29 mouse cellular contexts compared by ENCODE assay signal in genomic region chr10:66848778-66849177, GRCm38 (mm10).
DNase-seq lines count a peak whose midpoint lies in the region; ATAC-seq and TF ChIP-seq lines count a peak whose summit lies in the region.
"Had no signal": no experiment of that assay in that cellular context is flagged by ENCODE, and none has a peak within 500 bp of the region (broad histone marks: within the 10 kb centered on the region; RNA-seq: fewer than 3 reads in every experiment).

No protein-coding gene starts in this region.

- no peak for TF ChIP-seq CTCF in liver, postnatal 0 days (IDR thresholded peaks at IDR 0.05; ENCODE audit: low read depth)
- TF ChIP-seq CTCF in left cerebral cortex, adult 2 months (IDR thresholded peaks at IDR 0.05), result no peak

- no peak overlapping the region for H3K4me2 ChIP-seq in liver, postnatal 0 days (ENCODE audit: low read depth, low read length)
- H3K4me2 ChIP-seq: embryonic facial prominence, embryonic 13.5 days; forebrain, embryonic 12.5 days; forebrain, embryonic 15.5 days; heart, embryonic 13.5 days; hindbrain, embryonic 12.5 days; hindbrain, embryonic 15.5 days had no signal

- H3K9ac ChIP-seq in liver, postnatal 0 days (replicated peaks), result no peak overlapping the region
- H3K9ac ChIP-seq: embryonic facial prominence, embryonic 13.5 days; forebrain, embryonic 12.5 days; forebrain, embryonic 15.5 days; heart, embryonic 13.5 days; hindbrain, embryonic 12.5 days; hindbrain, embryonic 15.5 days had no signal

- no peaks in the 10 kb centered on the region for H3K9me3 ChIP-seq in liver, postnatal 0 days (ENCODE audit: low read length)
- H3K9me3 ChIP-seq: embryonic facial prominence, embryonic 10.5 days; embryonic facial prominence, embryonic 13.5 days; forebrain, embryonic 12.5 days; forebrain, embryonic 15.5 days; heart, embryonic 10.5 days; heart, embryonic 13.5 days; hindbrain, embryonic 12.5 days; hindbrain, embryonic 15.5 days had no signal

- WGBS in liver, postnatal 0 days (ENCODE audit: insufficient replicate concordance), result 61% methylated on average over 5 of the region's 5 CpGs

- peak overlapping the region; percentile 22; the same call in 1 of the 2 replicates for H3K27ac ChIP-seq in liver, postnatal 0 days (ENCODE audit: low read depth)
- no peak overlapping the region for H3K27ac ChIP-seq in left cerebral cortex, adult 2 months
- H3K27ac ChIP-seq: embryonic facial prominence, embryonic 10.5 days; embryonic facial prominence, embryonic 13.5 days; forebrain, embryonic 12.5 days; forebrain, embryonic 15.5 days; heart, adult 2 months; heart, embryonic 10.5 days; heart, embryonic 13.5 days; hindbrain, embryonic 12.5 days; hindbrain, embryonic 15.5 days had no signal

- intact Hi-C loops in left cerebral cortex, adult 2 months (cut with DNase I), result no loop called here

- TF ChIP-seq EP300 in liver, postnatal 0 days (IDR thresholded peaks at IDR 0.05; ENCODE audit: low read depth), result no peak

- H3K4me3 ChIP-seq in liver, postnatal 0 days (ENCODE audit: low read depth, low read length), result no peak overlapping the region
- no peak overlapping the region for H3K4me3 ChIP-seq in left cerebral cortex, adult 2 months
- H3K4me3 ChIP-seq: embryonic facial prominence, embryonic 10.5 days; embryonic facial prominence, embryonic 13.5 days; erythroblast, embryonic 14.5 days; forebrain, embryonic 12.5 days; forebrain, embryonic 15.5 days; heart, adult 2 months; heart, embryonic 10.5 days; heart, embryonic 13.5 days; hindbrain, embryonic 12.5 days; hindbrain, embryonic 15.5 days had no signal

- H3K36me3 ChIP-seq in liver, postnatal 0 days (replicated peaks; ENCODE audit: insufficient read depth, low read length), result no peaks in the 10 kb centered on the region
- H3K36me3 ChIP-seq: embryonic facial prominence, embryonic 10.5 days; embryonic facial prominence, embryonic 13.5 days; forebrain, embryonic 12.5 days; forebrain, embryonic 15.5 days; heart, embryonic 10.5 days; heart, embryonic 13.5 days; hindbrain, embryonic 12.5 days; hindbrain, embryonic 15.5 days had no signal

- no peak for ATAC-seq in liver, postnatal 0 days
- ATAC-seq in granulocyte monocyte progenitor cell, adult 5-6 weeks (replicated peaks; ENCODE audit: poor library complexity, severe bottlenecking), result peak; percentile 54
- peak; percentile 70 for ATAC-seq in megakaryocyte progenitor cell, adult 5-6 weeks (replicated peaks; ENCODE audit: poor library complexity)
- ATAC-seq: activated CD4-positive, CD25-positive, alpha-beta regulatory T cell, adult 4 months; CD4-positive, CD25-positive, alpha-beta regulatory T cell, adult 4 months; forebrain, embryonic 15.5 days had no signal

- no peaks in the 10 kb centered on the region for H3K27me3 ChIP-seq in liver, postnatal 0 days (ENCODE audit: insufficient read depth, low read length)
- H3K27me3 ChIP-seq: embryonic facial prominence, embryonic 13.5 days; forebrain, embryonic 12.5 days; forebrain, embryonic 15.5 days; heart, embryonic 13.5 days; hindbrain, embryonic 12.5 days; hindbrain, embryonic 15.5 days had no signal

- 0 out of 2 replicates have a peak, but pooled peaks cover 4% of the 10 kb centered on the region for H3K4me1 ChIP-seq in liver, postnatal 0 days (ENCODE audit: insufficient read depth)
- H3K4me1 ChIP-seq: embryonic facial prominence, embryonic 10.5 days; forebrain, embryonic 12.5 days; heart, embryonic 10.5 days; heart, embryonic 13.5 days; hindbrain, embryonic 15.5 days had no signal

- no peak for DNase-seq in liver, postnatal 0 days
- DNase-seq in liver (no peak), NIH3T3 (ENCODE audit: low read depth) (peak; percentile 36)
- no peak for DNase-seq in layer of hippocampus, postnatal 36 days
- DNase-seq in left cerebral cortex, adult 2 months (ENCODE audit: extremely low spot score in 1 of 2, low spot score in 2 of 2), result no peak
- DNase-seq: adrenal gland, postnatal 10 days; adrenal gland, postnatal 36 days; cerebellum, adult 11 months; cerebellum, adult 2 months; cerebellum, adult 9-11 months; cerebellum, postnatal 36 days; embryo, embryonic 11 days; gastrocnemius, postnatal 25 days; heart, adult 2 months; heart, postnatal 14 days; heart, postnatal 4 days had no signal
